Mouse (Mus musculus): Measurements from ENCODE around the gene Camk1d.
"Not testable (repeated sequence)": the region's sequence is repeated elsewhere in the genome, so short reads cannot be mapped to it uniquely, and the experiment has no call there.

Camk1d gene

GRCm38 (mm10) chr2:5305156-5305555, 409.2 kb downstream of the Camk1d start:
- DNase-seq = no peak

DNA sequence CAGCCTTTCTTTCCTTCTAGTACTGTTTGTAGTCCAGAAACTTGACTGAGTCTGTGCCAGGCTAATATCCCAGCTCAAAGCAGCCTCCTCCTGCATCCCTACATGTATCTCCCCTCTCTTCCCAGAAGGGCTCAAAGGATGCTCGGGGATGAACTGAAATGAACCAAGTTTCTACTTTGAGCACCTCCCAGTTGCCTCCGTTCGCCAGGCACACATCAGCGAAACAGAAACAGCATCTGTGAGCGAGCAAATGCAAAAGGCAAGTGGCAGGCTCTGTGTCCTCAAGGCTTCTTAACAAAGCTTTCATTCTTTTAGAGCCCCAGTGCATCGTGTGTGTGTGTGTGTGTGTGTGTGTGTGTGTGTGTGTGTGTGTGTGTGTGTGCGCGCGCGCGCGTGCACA, 409.9 kb downstream of the Camk1d start:
- no peak for DNase-seq

DNA sequence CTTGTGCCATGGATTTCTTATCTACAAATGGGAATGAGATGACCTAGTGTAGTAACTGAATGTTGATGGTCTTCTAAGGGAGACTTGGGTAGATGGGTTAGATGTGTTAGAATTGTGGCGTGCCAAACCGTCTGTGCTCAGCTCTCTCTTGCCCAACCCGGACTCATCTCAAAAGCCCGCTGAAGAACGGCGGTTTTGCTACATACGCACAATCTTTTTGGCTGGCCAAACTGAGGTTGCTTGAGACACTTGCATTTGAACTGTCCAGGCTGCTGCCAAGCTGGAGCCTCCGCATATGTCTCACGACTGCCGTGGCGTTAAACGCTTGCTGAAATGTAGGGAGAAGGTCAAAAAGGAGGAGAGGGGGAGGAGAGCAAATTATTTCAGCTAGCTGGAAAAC, 413.0 kb downstream of the Camk1d start:
- DNase-seq = no peak

- DNase-seq = no peak
Measured at GRCm38 (mm10) chr2:5298071-5298470, 416.2 kb downstream of the Camk1d start.

GRCm38 (mm10) chr2:5296749-5297545, 417.4 kb downstream of the Camk1d start:
- no peak for DNase-seq

DNA sequence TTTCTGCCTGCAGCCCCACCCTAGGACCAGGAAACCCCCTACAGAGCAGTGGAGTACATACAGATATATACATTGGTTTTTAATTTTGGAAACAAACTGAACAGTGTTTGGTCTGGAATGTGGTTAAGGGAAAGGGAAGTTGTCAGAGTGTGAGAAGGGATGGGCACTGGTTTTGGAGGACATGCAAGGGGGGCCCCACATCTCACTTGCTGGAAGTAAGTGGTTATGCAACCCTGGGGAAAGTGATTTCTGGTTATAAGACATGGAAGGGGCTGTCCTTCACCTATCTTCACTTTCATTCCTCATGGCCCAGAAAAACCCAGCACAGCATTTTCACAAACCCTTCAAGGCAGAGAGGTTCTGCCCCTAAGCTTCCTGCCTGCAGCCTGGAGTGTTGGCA, 419.2 kb downstream of the Camk1d start:
- DNase-seq = no peak

DNA sequence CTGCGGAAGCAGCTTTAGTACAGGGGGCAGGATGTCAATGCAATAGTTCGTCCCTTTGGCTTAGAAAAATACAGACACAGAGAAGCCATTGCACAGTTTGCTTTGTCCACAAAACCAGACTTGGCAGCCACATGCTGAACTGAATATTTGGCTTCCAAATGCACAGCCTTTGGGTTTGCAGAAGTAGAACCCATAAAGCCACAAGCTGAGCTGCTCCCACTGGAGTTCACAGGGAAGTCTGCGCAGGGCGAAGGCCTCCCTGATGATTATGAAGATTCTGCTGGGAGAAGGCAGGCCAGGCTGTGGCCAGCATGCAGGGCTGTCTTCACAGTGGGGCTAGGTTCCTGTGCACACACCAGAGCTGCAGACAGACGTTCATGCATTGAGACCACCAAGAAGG, 419.9 kb downstream of the Camk1d start:
- DNase-seq = no peak

DNA sequence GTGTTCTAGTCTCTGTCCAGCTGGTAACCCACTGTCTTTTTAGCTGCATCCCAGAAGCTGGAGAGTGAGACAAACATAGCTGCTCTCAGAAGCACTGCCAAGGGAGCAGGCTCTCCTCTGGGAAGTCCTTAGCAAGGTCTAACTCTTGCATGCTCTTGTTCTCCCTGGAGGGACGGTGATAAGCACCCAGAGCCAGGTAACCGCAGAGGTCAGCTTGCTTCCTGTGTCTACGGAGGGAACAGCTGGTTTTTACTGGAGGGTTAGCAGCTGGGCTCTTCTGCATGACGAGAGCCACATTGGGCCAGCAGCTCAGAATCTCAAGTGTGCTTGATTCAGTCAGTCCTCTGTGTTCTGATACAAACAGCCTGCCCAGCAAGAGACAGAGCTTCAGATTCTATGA, 425.7 kb downstream of the Camk1d start:
- DNase-seq = no peak

GRCm38 (mm10) chr2:5287044-5287380, 427.3 kb downstream of the Camk1d start:
- DNase-seq = no peak

DNA sequence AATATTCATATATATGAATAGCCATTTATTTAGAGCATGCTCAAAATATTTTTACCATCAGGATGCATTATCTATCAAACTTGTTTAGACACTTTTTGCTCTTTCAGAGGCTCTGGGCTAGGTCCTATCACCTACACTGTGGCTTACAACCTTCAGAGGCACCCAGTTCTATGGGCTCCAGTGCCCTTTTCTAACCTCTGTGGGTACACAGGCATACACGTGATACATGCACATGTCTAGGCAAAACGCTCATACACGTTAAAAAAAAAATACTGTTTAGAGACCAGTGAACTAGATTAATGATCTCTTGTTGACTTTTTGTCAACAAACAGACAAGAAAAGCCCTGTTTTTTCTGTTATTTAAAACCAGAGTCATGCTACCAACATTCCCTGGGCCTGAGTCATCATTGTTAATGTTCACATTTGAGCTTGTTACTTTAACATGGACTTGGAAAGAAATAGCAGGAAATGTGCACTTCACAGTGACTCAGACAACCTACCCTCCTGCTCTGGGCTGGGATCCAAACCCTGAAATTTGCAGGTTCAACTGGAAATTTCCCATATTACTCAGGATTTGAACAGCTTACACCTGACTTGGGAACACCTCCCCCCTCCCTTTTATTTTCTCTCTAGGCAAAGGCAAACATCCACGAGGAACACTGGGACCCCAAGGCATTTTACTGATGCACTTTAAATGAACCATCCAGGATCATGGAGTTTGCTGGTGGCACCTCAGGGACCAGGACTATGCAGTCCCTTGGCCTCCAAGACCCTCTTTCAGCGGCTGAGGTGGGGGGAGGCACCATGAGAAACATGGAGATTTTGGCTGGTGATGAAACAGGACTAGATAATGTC, 427.9 kb downstream of the Camk1d start:
- no peak for DNase-seq

- DNase-seq = no peak
Measured at GRCm38 (mm10) chr2:5284351-5284750, 430.0 kb downstream of the Camk1d start.

- no peak for DNase-seq
Measured at GRCm38 (mm10) chr2:5282623-5283022, 431.7 kb downstream of the Camk1d start.

- no peak for DNase-seq
Measured at GRCm38 (mm10) chr2:5267980-5268379, 446.3 kb downstream of the Camk1d start.

- DNase-seq = no peak
Measured at GRCm38 (mm10) chr2:5262279-5262678, 452.0 kb downstream of the Camk1d start.

DNA sequence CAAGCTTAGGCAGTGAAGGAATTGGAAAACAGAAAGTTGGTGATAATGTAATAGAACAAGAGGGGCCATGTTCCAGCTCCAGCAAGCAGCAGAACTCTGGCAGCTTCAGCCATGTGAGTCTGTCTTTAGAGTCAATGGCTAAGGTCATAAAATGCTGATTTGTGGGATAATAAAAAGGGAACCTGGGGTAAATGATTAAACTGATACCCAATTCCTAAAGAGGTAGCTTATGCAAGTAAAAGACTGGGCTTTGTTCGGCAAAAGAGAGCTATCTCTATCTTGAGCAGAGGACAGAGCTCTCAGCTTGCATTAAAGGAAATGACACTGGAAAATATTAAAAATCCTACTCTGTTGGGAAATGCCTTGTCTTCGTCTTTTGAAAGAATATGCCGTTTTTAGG, 456.1 kb downstream of the Camk1d start:
- no peak for DNase-seq

- DNase-seq = no peak
Measured at GRCm38 (mm10) chr2:5249969-5250368, 464.3 kb downstream of the Camk1d start.

- not testable (repeated sequence) for DNase-seq
Measured at GRCm38 (mm10) chr2:5249199-5249598, 465.1 kb downstream of the Camk1d start.
